In genomic region chr17:78248197-78248596, GRCm38 (mm10) we compare ENCODE assay signal across 18 mouse cellular contexts. TPM values are rescaled to one million over a fixed set of nuclear protein-coding genes. Genes with fewer than 3 reads are reported as not detected.
A peak's percentile ranks its signal among the peaks of the same experiment; 100 is the strongest.
DNase-seq lines count a peak whose midpoint lies in the region; ATAC-seq and TF ChIP-seq lines count a peak whose summit lies in the region.
"Had no signal": no experiment of that assay in that cellular context is flagged by ENCODE, and none has a peak within 500 bp of the region (broad histone marks: within the 10 kb centered on the region; RNA-seq: fewer than 3 reads in every experiment).

No protein-coding gene starts in this region.

- no peaks in the 10 kb centered on the region for H3K27me3 ChIP-seq in kidney, postnatal 0 days (ENCODE audit: insufficient read depth, low read length)
- H3K27me3 ChIP-seq in liver, postnatal 0 days (ENCODE audit: insufficient read depth, low read length): no peaks in the 10 kb centered on the region
- no peaks in the 10 kb centered on the region for H3K27me3 ChIP-seq in forebrain, embryonic 16.5 days (replicated peaks; ENCODE audit: control insufficient read depth, insufficient read depth, low read length)
- H3K27me3 ChIP-seq: heart, embryonic 13.5 days; hindbrain, embryonic 13.5 days; limb, embryonic 12.5 days; neural tube, embryonic 12.5 days had no signal

- H3K9me3 ChIP-seq in kidney, postnatal 0 days (replicated peaks; ENCODE audit: low read length): no peaks in the 10 kb centered on the region
- H3K9me3 ChIP-seq in liver, postnatal 0 days (ENCODE audit: low read length): no peaks in the 10 kb centered on the region
- no peaks in the 10 kb centered on the region for H3K9me3 ChIP-seq in forebrain, embryonic 16.5 days (ENCODE audit: control insufficient read depth, low read length)
- H3K9me3 ChIP-seq: heart, embryonic 13.5 days; hindbrain, embryonic 13.5 days; limb, embryonic 12.5 days; neural tube, embryonic 12.5 days had no signal

- H3K4me2 ChIP-seq in kidney, postnatal 0 days (ENCODE audit: low read length): no peak overlapping the region
- H3K4me2 ChIP-seq in liver, postnatal 0 days (ENCODE audit: low read depth, low read length): peak overlapping the region; percentile 55
- no peak overlapping the region for H3K4me2 ChIP-seq in forebrain, embryonic 16.5 days (ENCODE audit: low read length)
- H3K4me2 ChIP-seq: heart, embryonic 13.5 days; hindbrain, embryonic 13.5 days; limb, embryonic 12.5 days; neural tube, embryonic 12.5 days had no signal

- no peak for TF ChIP-seq CTCF in kidney, postnatal 0 days (IDR thresholded peaks at IDR 0.05; ENCODE audit: low read depth)
- TF ChIP-seq CTCF in embryonic fibroblast, embryonic 13.5 days (IDR thresholded peaks at IDR 0.05; ENCODE audit: borderline replicate concordance, insufficient read depth, low read length): no peak
- no peak for TF ChIP-seq CTCF in liver, postnatal 0 days (IDR thresholded peaks at IDR 0.05; ENCODE audit: low read depth)

- DNase-seq in CD4-positive, CD25-positive, alpha-beta regulatory T cell, adult 2 months (ENCODE audit: low read depth, low spot score): peak; percentile 22
- DNase-seq in kidney, postnatal 0 days (ENCODE audit: low spot score): no peak
- no peak for DNase-seq in kidney, postnatal 10 days
- no peak for DNase-seq in liver, postnatal 0 days
- no peak for DNase-seq in right cerebral cortex, adult 2 months (ENCODE audit: low spot score in 2 of 2)
- DNase-seq: cerebellum, postnatal 36 days; gastrocnemius, postnatal 14 days; kidney, adult 11 months; thymus, postnatal 36 days had no signal

- peak overlapping the region; percentile 62 for H3K27ac ChIP-seq in kidney, postnatal 0 days
- H3K27ac ChIP-seq in embryonic fibroblast, embryonic 13.5 days (ENCODE audit: insufficient read depth, low read length): peak overlapping the region; percentile 86
- peak overlapping the region; percentile 41 for H3K27ac ChIP-seq in liver, postnatal 0 days (ENCODE audit: low read depth)
- no peak overlapping the region for H3K27ac ChIP-seq in forebrain, embryonic 16.5 days (ENCODE audit: low read length)
- H3K27ac ChIP-seq: heart, embryonic 13.5 days; hindbrain, embryonic 13.5 days; left cerebral cortex, adult 2 months; limb, embryonic 12.5 days; neural tube, embryonic 12.5 days had no signal

- ATAC-seq in CD4-positive, CD25-positive, alpha-beta regulatory T cell, adult 4 months: no peak
- no peak for ATAC-seq in kidney, postnatal 0 days (replicated peaks; ENCODE audit: low FRiP score, low read depth)
- no peak for ATAC-seq in liver, postnatal 0 days
- no peak for ATAC-seq in forebrain, embryonic 16.5 days
- ATAC-seq: midbrain, embryonic 16.5 days had no signal

- no peak for TF ChIP-seq POLR2A in embryonic fibroblast, embryonic 13.5 days (IDR thresholded peaks at IDR 0.05; ENCODE audit: low read depth, low read length)

- no peaks in the 10 kb centered on the region for H3K36me3 ChIP-seq in kidney, postnatal 0 days (ENCODE audit: insufficient read depth, low read length)
- H3K36me3 ChIP-seq in liver, postnatal 0 days (replicated peaks; ENCODE audit: insufficient read depth, low read length): no peaks in the 10 kb centered on the region
- H3K36me3 ChIP-seq in forebrain, embryonic 16.5 days (ENCODE audit: control insufficient read depth, insufficient read depth): no peaks in the 10 kb centered on the region
- H3K36me3 ChIP-seq: heart, embryonic 13.5 days; hindbrain, embryonic 13.5 days; limb, embryonic 12.5 days; neural tube, embryonic 12.5 days had no signal

- peaks cover 19% of the 10 kb centered on the region for H3K4me1 ChIP-seq in kidney, postnatal 0 days (replicated peaks; ENCODE audit: insufficient read depth, low read length)
- peaks cover 38% of the 10 kb centered on the region for H3K4me1 ChIP-seq in embryonic fibroblast, embryonic 13.5 days (ENCODE audit: control insufficient read depth, insufficient read depth, low read length)
- H3K4me1 ChIP-seq in liver, postnatal 0 days (ENCODE audit: insufficient read depth): peaks cover 20% of the 10 kb centered on the region
- H3K4me1 ChIP-seq in forebrain, embryonic 16.5 days (replicated peaks; ENCODE audit: control insufficient read depth, insufficient read depth, low read length): peaks cover 14% of the 10 kb centered on the region

- 37% methylated on average over 5 of the region's 5 CpGs for WGBS in kidney, postnatal 0 days
- 54% methylated on average over 5 of the region's 5 CpGs for WGBS in liver, postnatal 0 days (ENCODE audit: insufficient replicate concordance)
- WGBS in forebrain, embryonic 16.5 days: 81% methylated on average over 5 of the region's 5 CpGs

- H3K4me3 ChIP-seq in kidney, postnatal 0 days (replicated peaks; ENCODE audit: low read depth, low read length): no peak overlapping the region
- no peak overlapping the region for H3K4me3 ChIP-seq in embryonic fibroblast, embryonic 13.5 days (ENCODE audit: insufficient read depth, low read length)
- no peak overlapping the region for H3K4me3 ChIP-seq in liver, postnatal 0 days (ENCODE audit: low read depth, low read length)
- no peak overlapping the region for H3K4me3 ChIP-seq in forebrain, embryonic 16.5 days (replicated peaks; ENCODE audit: low read length)
- H3K4me3 ChIP-seq: heart, embryonic 13.5 days; hindbrain, embryonic 13.5 days; left cerebral cortex, adult 2 months; limb, embryonic 12.5 days; neural tube, embryonic 12.5 days had no signal

- H3K9ac ChIP-seq in kidney, postnatal 0 days (ENCODE audit: low read depth, low read length): no peak overlapping the region
- no peak overlapping the region for H3K9ac ChIP-seq in liver, postnatal 0 days (replicated peaks)
- H3K9ac ChIP-seq in forebrain, embryonic 16.5 days (replicated peaks; ENCODE audit: low read depth, low read length): no peak overlapping the region
- H3K9ac ChIP-seq: heart, embryonic 13.5 days; hindbrain, embryonic 13.5 days; limb, embryonic 12.5 days; neural tube, embryonic 12.5 days had no signal

- no peak for TF ChIP-seq EP300 in liver, postnatal 0 days (IDR thresholded peaks at IDR 0.05; ENCODE audit: low read depth)

RNA-seq across cellular contexts. Expression of gene Crim1, which starts 48.1 kb away (rescaled TPM):
- polyA plus RNA-seq in CD4-positive, CD25-positive, alpha-beta regulatory T cell, adult 4 months (2017; shearing (Covaris generic)): 1 to 10 TPM; 7.5 to 7.7 TPM
- polyA plus RNA-seq in kidney, postnatal 0 days (2015; fragmentation: Nextera tagmentation; extraction: Ambion mirVana): 8.4 TPM in 2 replicates
- polyA plus RNA-seq in embryonic fibroblast, embryonic 13.5 days (2011; ENCODE audit: insufficient read length, low read depth, missing spikeins): 55.2 and 102 TPM in 2 replicates
- 0.86 and 0.92 TPM in 2 replicates for polyA plus RNA-seq in liver, postnatal 0 days (2015; fragmentation: Nextera tagmentation; extraction: Ambion mirVana)
- 7.8 and 9.9 TPM in 2 replicates for polyA plus RNA-seq in forebrain, embryonic 16.5 days (2015; fragmentation: Nextera tagmentation; extraction: Ambion mirVana)
